Mouse (Mus musculus) limb, embryonic 12.5 days (tissue): ENCODE measurements at regions not wholly inside any gene's neighbourhood (a gene's known extent, or its start where the extent isn't known, plus 50 kb on each side); places are given as distances from the start of the nearest gene placed in this dataset.
A peak's percentile ranks its signal among the peaks of the same experiment; 100 is the strongest.

Source experiments
- ATAC-seq: fragments of 200-750 bp; cut with Nextera tagmentation; 2 replicates; pipeline ENCODE4 v1.8.0; 2017; ENCODE audit warnings: low read depth, moderate TSS enrichment; ENCODE audit not compliant: insufficient number of reproducible peaks, insufficient read depth, low FRiP score, low TSS enrichment
- H3K27ac ChIP-seq: fragments of 300-500 bp; sonication (generic); 2 replicates; pipeline ENCODE4 v1.5.1; 2016; ENCODE audit warnings: mild to moderate bottlenecking, moderate library complexity
- H3K27me3 ChIP-seq: fragments of 300-500 bp; sonication (generic); 2 replicates; pipeline ENCODE4 v1.6.1; 2016; ENCODE audit warnings: mild to moderate bottlenecking, moderate library complexity
- H3K36me3 ChIP-seq: fragments of 300-500 bp; sonication (generic); 2 replicates; pipeline ENCODE4 v1.6.1; 2016; ENCODE audit warnings: mild to moderate bottlenecking, moderate library complexity
- H3K4me1 ChIP-seq: fragments of 300-500 bp; sonication (generic); replicated peaks from 2 replicates; pipeline ENCODE4 v1.6.1; 2016
- H3K4me2 ChIP-seq: fragments of 300-500 bp; sonication (generic); 2 replicates; pipeline ENCODE4 v1.6.1; 2016; ENCODE audit warnings: mild to moderate bottlenecking, moderate library complexity
- H3K4me3 ChIP-seq: fragments of 300-500 bp; sonication (generic); replicated peaks from 2 replicates; pipeline ENCODE4 v1.5.1; 2016; ENCODE audit warnings: mild to moderate bottlenecking
- H3K9ac ChIP-seq: fragments of 300-500 bp; sonication (generic); replicated peaks from 2 replicates; pipeline ENCODE4 v1.6.1; 2016; ENCODE audit warnings: mild to moderate bottlenecking, moderate library complexity
- H3K9me3 ChIP-seq: fragments of 300-500 bp; sonication (generic); 2 replicates; pipeline ENCODE4 v1.6.1; 2016; ENCODE audit warnings: mild to moderate bottlenecking, moderate library complexity
- WGBS: fragments of 180-500 bp; shearing (Covaris S2); methylation state at CpG from one replicate; pipeline ENCODE4 v1.1.7; 2016; 5-methylcytosine and 5-hydroxymethylcytosine counted together

GRCm38 (mm10) chrX:12860168-12860567 lies 98.3 kb upstream of the Med14 start:
- no peak overlapping the region for H3K9ac ChIP-seq
- WGBS = 70% methylated on average over 6 of the region's 6 CpGs
- H3K4me3 ChIP-seq = no peak overlapping the region
- no peak overlapping the region for H3K27ac ChIP-seq
- no peaks in the 10 kb centered on the region for H3K36me3 ChIP-seq
- peaks cover 3% of the 10 kb centered on the region; the same call in 1 of the 2 replicates for H3K4me1 ChIP-seq
- peaks cover 6% of the 10 kb centered on the region; the same call in 1 of the 2 replicates for H3K27me3 ChIP-seq
- H3K9me3 ChIP-seq = no peaks in the 10 kb centered on the region
- no peak for ATAC-seq
- no peak overlapping the region for H3K4me2 ChIP-seq

GRCm38 (mm10) chrX:12858757-12859156 lies 96.9 kb upstream of the Med14 start:
- WGBS = 85% methylated on average over 2 of the region's 2 CpGs
- Histone ChIP-seq H3K9me3 (no peaks in the 10 kb centered on the region), H3K36me3 (no peaks in the 10 kb centered on the region), H3K4me1 (peaks cover 3% of the 10 kb centered on the region; the same call in 1 of the 2 replicates), H3K4me2 (no peak overlapping the region), H3K27ac (no peak overlapping the region), H3K27me3 (peaks cover 6% of the 10 kb centered on the region; the same call in 1 of the 2 replicates), H3K9ac (no peak overlapping the region), H3K4me3 (no peak overlapping the region)
- no peak for ATAC-seq

- peaks cover 3% of the 10 kb centered on the region; the same call in 1 of the 2 replicates for H3K4me1 ChIP-seq
- H3K36me3 ChIP-seq = no peaks in the 10 kb centered on the region
- H3K9ac ChIP-seq = no peak overlapping the region
- peak overlapping the region; percentile 35; the same call in 1 of the 2 replicates for H3K27ac ChIP-seq
- peaks cover 6% of the 10 kb centered on the region; the same call in 1 of the 2 replicates for H3K27me3 ChIP-seq
- H3K9me3 ChIP-seq = no peaks in the 10 kb centered on the region
- ATAC-seq = no peak
- H3K4me3 ChIP-seq = peak overlapping the region; percentile 23
- WGBS = 30% methylated on average over 17 of the region's 17 CpGs
- H3K4me2 ChIP-seq = peak overlapping the region; percentile 47
Observed at GRCm38 (mm10) chrX:12857881-12858755, 96.2 kb upstream of the Med14 start.

GRCm38 (mm10) chrX:12855425-12855824 lies 93.6 kb upstream of the Med14 start:
- H3K4me2 ChIP-seq = no peak overlapping the region
- peaks cover 6% of the 10 kb centered on the region; the same call in 1 of the 2 replicates for H3K27me3 ChIP-seq
- no peaks in the 10 kb centered on the region for H3K9me3 ChIP-seq
- no peaks in the 10 kb centered on the region for H3K36me3 ChIP-seq
- no peak overlapping the region for H3K27ac ChIP-seq
- no peak overlapping the region for H3K9ac ChIP-seq
- ATAC-seq = no peak
- peaks cover 3% of the 10 kb centered on the region; the same call in 1 of the 2 replicates for H3K4me1 ChIP-seq
- H3K4me3 ChIP-seq = no peak overlapping the region
- WGBS = 64% methylated on average over 4 of the region's 4 CpGs

DNA sequence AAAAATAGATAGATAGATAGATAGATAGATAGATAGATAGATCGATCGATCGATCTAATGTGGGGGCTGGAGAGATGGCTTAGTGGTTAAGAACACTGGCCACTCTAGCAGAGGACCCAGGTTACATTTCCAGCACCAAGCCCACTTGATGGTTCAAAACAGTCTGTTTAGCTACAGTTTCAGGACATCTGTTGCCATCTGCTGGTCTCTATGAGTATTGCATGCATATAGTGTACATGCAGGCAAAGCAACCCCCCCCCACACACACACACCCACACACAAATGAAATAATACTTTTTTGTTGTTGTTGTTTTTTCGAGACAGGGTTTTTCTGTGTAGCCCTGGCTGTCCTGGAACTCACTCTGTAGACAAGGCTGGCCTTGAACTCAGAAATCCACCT lies 89.8 kb upstream of the Med14 start:
- H3K9me3 ChIP-seq = no peaks in the 10 kb centered on the region
- H3K4me1 ChIP-seq = no peaks in the 10 kb centered on the region
- no peak overlapping the region for H3K4me3 ChIP-seq
- no peak overlapping the region for H3K4me2 ChIP-seq
- no peak overlapping the region for H3K9ac ChIP-seq
- H3K27ac ChIP-seq = no peak overlapping the region
- no peak for ATAC-seq
- no peaks in the 10 kb centered on the region for H3K36me3 ChIP-seq
- no peaks in the 10 kb centered on the region for H3K27me3 ChIP-seq
- 71% methylated on average over 4 of the region's 4 CpGs for WGBS

- no peaks in the 10 kb centered on the region for H3K36me3 ChIP-seq
- no peak overlapping the region for H3K4me2 ChIP-seq
- 38% methylated on average over 1 of the region's 1 CpGs for WGBS
- H3K9me3 ChIP-seq = no peaks in the 10 kb centered on the region
- H3K27me3 ChIP-seq = no peaks in the 10 kb centered on the region
- ATAC-seq = no peak
- H3K4me3 ChIP-seq = no peak overlapping the region
- no peaks in the 10 kb centered on the region for H3K4me1 ChIP-seq
- H3K27ac ChIP-seq = no peak overlapping the region
- no peak overlapping the region for H3K9ac ChIP-seq
Observed at GRCm38 (mm10) chrX:12844431-12844830, 82.6 kb upstream of the Med14 start.

DNA sequence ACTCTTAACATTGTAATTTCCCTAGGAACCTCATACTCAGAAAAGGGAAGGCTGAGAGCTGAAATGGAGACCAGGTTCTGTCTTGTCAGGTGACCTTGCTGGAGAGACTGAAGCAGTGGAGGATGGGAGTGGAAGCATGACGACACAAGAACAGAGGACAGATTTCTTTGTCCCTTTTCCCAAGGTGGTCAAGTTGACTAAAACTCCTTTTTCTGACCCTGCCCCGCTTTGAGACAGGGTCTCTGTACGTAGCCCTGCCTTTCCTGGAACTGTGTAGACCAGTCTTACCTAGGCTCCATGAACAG lies 79.1 kb upstream of the Med14 start:
- peak overlapping the region; percentile 52 for H3K4me2 ChIP-seq

DNA sequence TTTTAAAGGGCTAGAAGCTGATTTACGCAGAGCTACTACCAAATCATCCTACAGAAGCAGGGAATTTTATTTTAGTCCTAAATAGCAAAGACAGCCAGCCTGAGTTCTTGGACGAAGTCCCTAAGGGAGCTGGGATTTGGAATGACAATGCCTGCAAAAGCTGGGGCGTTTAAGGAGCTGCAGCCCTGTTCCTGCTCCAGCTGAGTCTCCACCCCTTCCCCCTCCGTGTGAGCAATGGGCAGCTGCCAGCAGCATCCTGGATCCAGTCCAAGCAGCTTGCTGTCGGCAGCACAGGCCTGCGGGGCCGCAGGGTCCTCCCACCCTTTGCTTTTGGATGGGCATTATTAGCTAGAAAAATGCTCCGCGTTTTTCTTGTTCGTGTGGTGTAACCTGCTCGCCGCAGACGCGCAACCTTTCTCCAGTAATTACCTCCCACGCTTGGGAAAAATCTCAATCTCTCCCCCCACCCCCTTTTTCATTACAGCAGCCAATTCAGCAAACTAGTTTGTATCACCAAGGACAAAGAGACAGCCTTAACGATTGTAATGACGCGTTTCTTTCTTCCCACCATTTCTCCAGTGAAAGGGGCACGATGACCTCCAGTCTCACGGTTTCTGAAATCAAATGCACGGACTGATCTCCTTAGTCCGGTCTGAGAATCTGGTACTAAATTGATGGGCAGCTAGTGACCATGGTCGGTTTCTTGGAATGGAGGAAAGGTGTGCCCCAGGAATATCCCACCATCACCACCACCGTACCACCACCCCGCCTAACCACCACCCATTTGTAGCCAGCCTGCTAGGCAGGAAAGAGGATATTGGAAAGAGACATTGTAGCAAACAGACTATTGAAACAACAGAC lies 78.5 kb upstream of the Med14 start:
- Histone ChIP-seq H3K4me3 (peak overlapping the region; percentile 22), H3K4me2 (peak overlapping the region; percentile 52), H3K27me3 (no peaks in the 10 kb centered on the region), H3K27ac (peak overlapping the region; percentile 87), H3K9ac (0 out of 2 replicates have a peak overlapping the region, but pooled peaks have one; percentile 31), H3K4me1 (no peaks in the 10 kb centered on the region), H3K36me3 (no peaks in the 10 kb centered on the region), H3K9me3 (no peaks in the 10 kb centered on the region)
- 18% methylated on average over 25 of the region's 25 CpGs for WGBS
- peak; percentile 84 for ATAC-seq

More for the DNA sequence above, 79.1 kb upstream of the Med14 start:
- H3K4me1 ChIP-seq = no peaks in the 10 kb centered on the region
- H3K27ac ChIP-seq = peak overlapping the region; percentile 87; the same call in 1 of the 2 replicates
- H3K9me3 ChIP-seq = no peaks in the 10 kb centered on the region
- no peak overlapping the region for H3K4me3 ChIP-seq
- 80% methylated on average over 3 of the region's 3 CpGs for WGBS
- ATAC-seq = no peak
- no peaks in the 10 kb centered on the region for H3K27me3 ChIP-seq
- H3K9ac ChIP-seq = no peak overlapping the region
- H3K36me3 ChIP-seq = no peaks in the 10 kb centered on the region

GRCm38 (mm10) chrX:12839406-12840159 lies 77.7 kb upstream of the Med14 start:
- peak; percentile 48 for ATAC-seq
- 18% methylated on average over 10 of the region's 11 CpGs for WGBS

GRCm38 (mm10) chrX:12837821-12838220 lies 75.9 kb upstream of the Med14 start:
- H3K36me3 ChIP-seq = no peaks in the 10 kb centered on the region
- no peaks in the 10 kb centered on the region for H3K27me3 ChIP-seq
- H3K9ac ChIP-seq = no peak overlapping the region
- no peak for ATAC-seq
- H3K9me3 ChIP-seq = no peaks in the 10 kb centered on the region
- H3K4me1 ChIP-seq = no peaks in the 10 kb centered on the region
- no peak overlapping the region for H3K27ac ChIP-seq
- 40% methylated on average over 1 of the region's 1 CpGs for WGBS
- H3K4me3 ChIP-seq = no peak overlapping the region
- H3K4me2 ChIP-seq = no peak overlapping the region

More at GRCm38 (mm10) chrX:12839406-12840159, 77.7 kb upstream of the Med14 start:
- H3K9me3 ChIP-seq = no peaks in the 10 kb centered on the region
- H3K27ac ChIP-seq = peak overlapping the region; percentile 87
- H3K36me3 ChIP-seq = no peaks in the 10 kb centered on the region
- peak overlapping the region; percentile 52 for H3K4me2 ChIP-seq
- H3K27me3 ChIP-seq = no peaks in the 10 kb centered on the region
- H3K4me1 ChIP-seq = no peaks in the 10 kb centered on the region
- peak overlapping the region; percentile 22 for H3K4me3 ChIP-seq
- 0 out of 2 replicates have a peak overlapping the region, but pooled peaks have one; percentile 31 for H3K9ac ChIP-seq
